Mouse (Mus musculus) testis, adult 2 months (tissue): ENCODE measurements around the gene Gadd45a.

Source experiments
- CTCF ChIP-seq: fragments of 200-500 bp; IDR thresholded peaks from 2 replicates; pipeline ENCODE4 v1.5.1; 2012; ENCODE audit warnings: low read depth, mild to moderate bottlenecking, inconsistent platforms, low read length, moderate library complexity; ENCODE audit not compliant: control insufficient read depth, insufficient read depth, insufficient replicate concordance
- POLR2A ChIP-seq: fragments of 200-500 bp; IDR thresholded peaks from 2 replicates; pipeline ENCODE4 v1.6.1; 2012; ENCODE audit warnings: low read depth, mild to moderate bottlenecking, inconsistent platforms, low read length, moderate library complexity; ENCODE audit not compliant: control insufficient read depth

GRCm38 (mm10) chr6:67027438-67028142, 9.7 kb downstream of the Gadd45a start:
- TF ChIP-seq POLR2A (no peak), CTCF (no peak)
